Mouse (Mus musculus): ENCODE measurements around the gene Rgs6. TPM values are rescaled to one million over a fixed set of nuclear protein-coding genes. Genes with fewer than 3 reads are reported as not detected.

Gene Rgs6
- total and polyA plus RNA-seq, 3 experiments = not detected

DNA sequence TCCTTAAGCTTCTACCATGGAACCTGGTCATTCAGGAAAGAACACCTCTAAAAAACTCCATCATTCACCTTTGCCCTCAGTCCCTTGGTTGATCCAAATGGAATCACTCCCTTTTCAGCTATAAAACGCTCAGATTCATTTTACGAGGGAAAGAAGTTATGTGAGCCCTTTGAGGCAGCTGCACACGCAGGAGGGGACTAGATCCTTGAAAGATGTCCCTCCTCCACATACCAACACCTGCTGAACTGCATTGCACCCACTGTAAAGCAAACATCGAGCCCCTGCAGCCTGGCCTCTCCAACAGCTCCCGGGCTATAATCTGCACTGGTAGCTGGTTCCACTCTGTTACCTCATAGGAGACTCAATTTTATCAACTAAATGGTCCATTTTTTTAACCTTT lies 482.8 kb downstream of the Rgs6 start:
- Histone ChIP-seq H3K27me3 (replicated peaks) (no peaks in the 10 kb centered on the region), H3K36me3 (replicated peaks in 1 of 2; ENCODE audit: control insufficient read depth in 1 of 2, insufficient read depth in 1 of 2, low read length in 1 of 2) (no peaks in the 10 kb centered on the region), H3K9me3 (replicated peaks; ENCODE audit: low read length) (no peaks in the 10 kb centered on the region), H3K9ac (ENCODE audit: insufficient read depth, low read depth) (no peak overlapping the region), H3K4me3 (replicated peaks in 1 of 3; ENCODE audit: low read depth in 2 of 3, low read length in 2 of 3, poor library complexity in 1 of 3) (no peak overlapping the region), H3K27ac (ENCODE audit: insufficient read depth, low read depth) (no peak overlapping the region), H3K79me2 (replicated peaks; ENCODE audit: control insufficient read depth, extremely low read depth, insufficient read depth, poor library complexity, severe bottlenecking) (no peaks in the 10 kb centered on the region), H3K4me1 (ENCODE audit: control insufficient read depth in 1 of 2, insufficient read depth in 2 of 2) (no peaks in the 10 kb centered on the region), H3K4me2 (ENCODE audit: insufficient read depth, low read depth, poor library complexity, severe bottlenecking) (no peak overlapping the region)
- no peak for DNase-seq (ENCODE audit: extremely low read depth)
- in situ Hi-C loops (cut with MboI; ENCODE audit: low pct_ligation_motif_present, low pct_unique_long_range_greater_than_20kb, low sequenced_read_pairs) (no loop called here), dilution Hi-C loops (cut with MboI; ENCODE audit: extremely low pct_ligation_motif_present, extremely low pct_unique_long_range_greater_than_20kb, low sequenced_read_pairs) (no loop called here)
- no peak for TF ChIP-seq IRF4 (IDR thresholded peaks at IDR 0.05; ENCODE audit: low read depth, low read length)
- no peak for TF ChIP-seq ELF1 (IDR thresholded peaks at IDR 0.05; ENCODE audit: low read depth, low read length)

DNA sequence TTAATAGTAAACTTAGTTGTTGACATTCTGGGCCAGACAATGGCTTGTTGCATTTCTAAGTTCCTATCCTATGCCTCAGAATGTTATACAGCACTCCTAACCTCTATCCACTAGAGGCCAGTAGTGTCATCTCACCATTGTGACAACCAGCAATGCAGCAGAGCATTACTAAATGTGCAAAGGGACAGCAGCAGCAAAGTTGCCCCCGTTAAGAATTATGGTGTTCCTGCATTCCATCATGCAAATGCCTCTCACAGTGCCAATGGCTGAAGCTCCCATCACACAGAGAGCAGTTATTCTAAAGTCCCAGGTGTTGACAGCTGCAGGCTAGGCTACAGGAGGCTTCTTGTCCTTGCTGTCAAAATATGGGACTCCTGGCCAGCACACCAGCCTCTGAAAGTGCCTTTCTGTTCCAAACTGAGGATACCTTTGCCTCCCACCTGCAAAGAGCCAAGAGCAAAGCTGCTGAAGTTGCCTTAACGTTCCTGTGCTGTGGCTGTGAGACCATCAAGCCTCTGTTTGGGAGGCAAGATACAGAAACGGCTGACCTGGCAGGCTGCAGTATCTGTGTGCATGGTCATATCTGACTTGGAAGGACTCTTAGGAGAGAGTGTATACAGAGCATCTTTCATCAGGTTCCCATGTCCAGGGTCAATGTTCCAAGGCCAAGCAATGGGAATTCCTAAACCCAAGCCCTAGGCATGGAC lies 484.2 kb downstream of the Rgs6 start:
- H3K79me2 ChIP-seq (replicated peaks; ENCODE audit: control insufficient read depth, extremely low read depth, insufficient read depth, poor library complexity, severe bottlenecking) = no peaks in the 10 kb centered on the region
- no peak overlapping the region for H3K9ac ChIP-seq (ENCODE audit: insufficient read depth, low read depth)
- dilution Hi-C loops (cut with MboI; ENCODE audit: extremely low pct_ligation_motif_present, extremely low pct_unique_long_range_greater_than_20kb, low sequenced_read_pairs) = no loop called here
- TF ChIP-seq USF1 (IDR thresholded peaks at IDR 0.05; ENCODE audit: low read depth, low read length) = no peak
- no peak for TF ChIP-seq CHD2 (IDR thresholded peaks at IDR 0.05; ENCODE audit: low read length)
- TF ChIP-seq PAX5 (IDR thresholded peaks at IDR 0.05; ENCODE audit: low read length) = no peak
- no peak for TF ChIP-seq MYC (IDR thresholded peaks at IDR 0.05; ENCODE audit: low read depth, low read length)
- TF ChIP-seq RAD21 (IDR thresholded peaks at IDR 0.05; ENCODE audit: low read depth, low read length) = peak; percentile 57
- TF ChIP-seq TBP (conservative IDR thresholded peaks at IDR 0.05; ENCODE audit: low read depth, low read length) = no peak
- no peak for TF ChIP-seq MAFK (IDR thresholded peaks at IDR 0.05; ENCODE audit: insufficient replicate concordance, low read length)
- peak; percentile 47 for TF ChIP-seq SMC3 (IDR thresholded peaks at IDR 0.05; ENCODE audit: low read depth, low read length)
- no peak for TF ChIP-seq GABPA (IDR thresholded peaks at IDR 0.05; ENCODE audit: insufficient replicate concordance, low read depth, low read length)
- TF ChIP-seq ELF1 (IDR thresholded peaks at IDR 0.05; ENCODE audit: low read depth, low read length) = no peak
- no peak for TF ChIP-seq NELFE (IDR thresholded peaks at IDR 0.05; ENCODE audit: low read depth, low read length)
- TF ChIP-seq CHD1 (IDR thresholded peaks at IDR 0.05; ENCODE audit: low read depth, low read length) = no peak
- TF ChIP-seq ETS1 (conservative IDR thresholded peaks at IDR 0.05; ENCODE audit: low read depth, low read length) = no peak
- no peak for TF ChIP-seq USF2 (conservative IDR thresholded peaks at IDR 0.05; ENCODE audit: low read depth, low read length)
- TF ChIP-seq CTCF (conservative IDR thresholded peaks at IDR 0.05 in 1 of 2, IDR thresholded peaks at IDR 0.05 in 1 of 2; ENCODE audit: low read depth in 2 of 2, low read length in 2 of 2) = peak; percentile 27 to 62; a peak in 3 of 4 replicates
- no peak for TF ChIP-seq SIN3A (IDR thresholded peaks at IDR 0.05; ENCODE audit: low read length)
- TF ChIP-seq EP300 (IDR thresholded peaks at IDR 0.05; ENCODE audit: low read length) = no peak
- no peak for TF ChIP-seq BHLHE40 (IDR thresholded peaks at IDR 0.05; ENCODE audit: low read depth, low read length)
- no peak for TF ChIP-seq ZC3H11A (IDR thresholded peaks at IDR 0.05; ENCODE audit: low read depth, low read length)
- in situ Hi-C loops (cut with MboI; ENCODE audit: low pct_ligation_motif_present, low pct_unique_long_range_greater_than_20kb, low sequenced_read_pairs) = no loop called here
- H3K4me1 ChIP-seq (ENCODE audit: control insufficient read depth in 1 of 2, insufficient read depth in 2 of 2) = no peaks in the 10 kb centered on the region
- no peaks in the 10 kb centered on the region for H3K9me3 ChIP-seq (replicated peaks; ENCODE audit: low read length)
- H3K27ac ChIP-seq (ENCODE audit: insufficient read depth, low read depth) = no peak overlapping the region
- DNase-seq (ENCODE audit: extremely low read depth) = peak; percentile 12
- no peaks in the 10 kb centered on the region for H3K36me3 ChIP-seq (replicated peaks in 1 of 2; ENCODE audit: control insufficient read depth in 1 of 2, insufficient read depth in 1 of 2, low read length in 1 of 2)
- H3K4me3 ChIP-seq (replicated peaks in 1 of 3; ENCODE audit: low read depth in 2 of 3, low read length in 2 of 3, poor library complexity in 1 of 3) = no peak overlapping the region
- no peaks in the 10 kb centered on the region for H3K27me3 ChIP-seq (replicated peaks)
- no peak overlapping the region for H3K4me2 ChIP-seq (ENCODE audit: insufficient read depth, low read depth, poor library complexity, severe bottlenecking)
